Mouse (Mus musculus): ENCODE measurements around the gene Wfikkn2. TPM values are rescaled to one million over a fixed set of nuclear protein-coding genes. Genes with fewer than 3 reads are reported as not detected.

Gene Wfikkn2
- polyA plus RNA-seq, 1 experiment from 2014 or later: 4.1 TPM

DNA sequence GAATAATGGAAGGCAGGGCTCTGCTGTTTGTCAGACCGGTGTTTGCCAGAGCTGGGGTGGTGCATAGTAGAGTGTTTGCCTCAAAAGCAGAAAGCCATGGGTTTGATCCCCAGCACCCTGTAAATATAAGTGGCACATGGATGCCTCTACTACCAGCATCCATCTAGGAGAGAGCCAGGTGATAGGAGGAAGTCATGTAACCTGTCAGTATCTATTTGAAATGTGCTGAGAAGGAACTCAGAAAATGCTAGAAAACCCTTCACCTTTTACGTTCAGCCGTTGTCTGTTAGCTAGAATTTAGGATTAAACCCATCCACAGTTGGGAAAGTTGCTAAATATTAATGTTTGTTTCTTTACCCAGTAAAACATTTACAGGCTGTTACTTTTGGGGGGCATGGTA, 30.2 kb downstream of the Wfikkn2 start:
- Histone ChIP-seq H3K36me3 (ENCODE audit: control insufficient read depth, insufficient read depth, low read length) (peaks cover 10% of the 10 kb centered on the region; the same call in 1 of the 2 replicates), H3K27ac (ENCODE audit: low read length) (no peak overlapping the region), H3K27me3 (ENCODE audit: control insufficient read depth, insufficient read depth, low read depth, low read length) (no peaks in the 10 kb centered on the region), H3K9ac (ENCODE audit: low read depth, low read length) (no peak overlapping the region), H3K9me3 (replicated peaks; ENCODE audit: control insufficient read depth, low read length, poor library complexity, severe bottlenecking) (no peaks in the 10 kb centered on the region), H3K4me3 (ENCODE audit: low read depth, low read length) (no peak overlapping the region), H3K4me2 (ENCODE audit: low read length) (peak overlapping the region; percentile 0; the same call in 1 of the 2 replicates), H3K4me1 (ENCODE audit: control insufficient read depth, insufficient read depth, low read length) (peaks cover 25% of the 10 kb centered on the region)
- no peak for ATAC-seq
- 89% methylated on average over 3 of the region's 3 CpGs for WGBS

DNA sequence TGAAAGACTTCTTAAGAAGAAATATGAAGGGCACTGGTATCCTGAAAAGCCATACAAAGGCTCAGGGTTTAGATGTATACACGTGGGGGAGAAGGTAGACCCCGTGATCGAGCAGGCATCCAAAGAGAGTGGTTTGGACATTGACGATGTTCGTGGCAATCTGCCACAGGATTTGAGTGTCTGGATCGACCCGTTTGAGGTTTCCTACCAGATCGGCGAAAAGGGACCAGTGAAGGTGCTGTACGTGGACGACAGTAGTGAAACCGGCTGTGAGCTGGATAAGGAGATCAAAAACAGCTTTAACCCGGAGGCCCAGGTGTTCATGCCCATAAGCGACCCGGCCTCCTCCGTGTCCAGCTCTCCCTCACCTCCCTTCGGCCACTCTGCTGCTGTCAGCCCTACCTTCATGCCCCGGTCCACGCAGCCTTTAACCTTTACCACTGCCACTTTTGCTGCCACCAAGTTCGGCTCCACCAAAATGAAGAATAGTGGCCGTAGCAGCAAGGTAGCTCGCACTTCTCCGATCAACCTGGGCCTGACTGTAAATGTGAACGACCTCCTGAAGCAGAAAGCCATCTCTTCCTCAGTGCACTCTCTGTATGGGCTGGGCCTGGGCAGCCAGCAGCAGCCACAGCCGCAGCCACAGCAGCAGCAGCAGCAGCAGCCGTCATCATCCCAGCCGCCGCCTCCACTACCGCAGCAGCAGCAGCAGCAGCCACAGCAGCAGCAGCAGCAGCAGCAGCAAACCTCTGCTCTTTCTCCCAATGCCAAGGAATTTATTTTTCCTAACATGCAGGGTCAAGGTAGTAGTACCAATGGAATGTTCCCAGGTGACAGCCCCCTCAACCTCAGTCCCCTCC, 31.8 kb downstream of the Wfikkn2 start:
- Histone ChIP-seq H3K27me3 (ENCODE audit: control insufficient read depth, insufficient read depth, low read depth, low read length) (no peaks in the 10 kb centered on the region), H3K27ac (ENCODE audit: low read length) (0 out of 2 replicates have a peak overlapping the region, but pooled peaks have one; percentile 11), H3K36me3 (ENCODE audit: control insufficient read depth, insufficient read depth, low read length) (peaks cover 10% of the 10 kb centered on the region; the same call in 1 of the 2 replicates), H3K9me3 (replicated peaks; ENCODE audit: control insufficient read depth, low read length, poor library complexity, severe bottlenecking) (no peaks in the 10 kb centered on the region), H3K4me1 (ENCODE audit: control insufficient read depth, insufficient read depth, low read length) (peaks cover 28% of the 10 kb centered on the region), H3K9ac (ENCODE audit: low read depth, low read length) (peak overlapping the region; percentile 46), H3K4me2 (ENCODE audit: low read length) (peak overlapping the region; percentile 72), H3K4me3 (ENCODE audit: low read depth, low read length) (peak overlapping the region; percentile 99)
- 81% methylated on average over 29 of the region's 29 CpGs for WGBS
- ATAC-seq: no peak

DNA sequence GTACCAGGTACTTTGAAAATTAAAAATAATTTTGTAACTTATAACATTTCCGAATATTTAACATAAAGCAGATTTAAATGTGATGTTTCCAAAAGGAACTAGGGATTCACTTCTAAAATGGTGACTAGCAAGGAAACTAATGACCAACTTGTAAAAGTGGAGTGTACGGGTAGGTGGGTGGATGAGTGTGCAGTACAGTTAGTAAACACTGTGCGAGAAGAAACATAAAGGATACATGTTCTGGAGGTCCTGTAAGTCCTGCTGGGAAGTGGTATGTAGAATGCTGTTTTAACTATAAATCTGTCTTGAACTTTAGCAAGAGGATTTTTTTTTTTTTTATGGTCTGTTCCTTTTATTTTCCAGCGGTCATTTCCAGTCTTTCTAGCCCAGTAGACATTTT, 32.8 kb downstream of the Wfikkn2 start:
- no peaks in the 10 kb centered on the region for H3K27me3 ChIP-seq (ENCODE audit: control insufficient read depth, insufficient read depth, low read depth, low read length)
- no peak overlapping the region for H3K27ac ChIP-seq (ENCODE audit: low read length)
- H3K36me3 ChIP-seq (ENCODE audit: control insufficient read depth, insufficient read depth, low read length): peaks cover 10% of the 10 kb centered on the region; the same call in 1 of the 2 replicates
- peak overlapping the region; percentile 72 for H3K4me2 ChIP-seq (ENCODE audit: low read length)
- peak overlapping the region; percentile 99 for H3K4me3 ChIP-seq (ENCODE audit: low read depth, low read length)
- WGBS: 54% methylated on average over 4 of the region's 4 CpGs
- H3K9ac ChIP-seq (ENCODE audit: low read depth, low read length): peak overlapping the region; percentile 48; the same call in 1 of the 2 replicates
- ATAC-seq: no peak
- no peaks in the 10 kb centered on the region for H3K9me3 ChIP-seq (replicated peaks; ENCODE audit: control insufficient read depth, low read length, poor library complexity, severe bottlenecking)
- H3K4me1 ChIP-seq (ENCODE audit: control insufficient read depth, insufficient read depth, low read length): peaks cover 28% of the 10 kb centered on the region

DNA sequence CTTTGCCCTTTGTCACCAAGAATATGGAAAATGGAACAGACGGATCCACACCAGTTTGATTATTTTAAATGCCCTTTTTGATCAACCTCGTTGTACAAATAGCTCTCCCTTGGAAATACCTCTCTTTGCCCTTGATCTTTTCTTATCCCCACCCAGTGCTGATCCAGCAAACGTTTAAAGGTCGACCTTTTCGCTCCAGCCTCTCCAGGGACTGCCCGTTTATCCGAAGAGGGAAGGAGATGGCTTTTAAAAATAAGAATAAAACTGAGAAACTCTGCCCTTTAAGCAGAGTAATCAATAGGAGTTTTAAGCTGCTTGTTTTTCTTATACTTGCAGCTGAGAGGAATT, 33.3 kb downstream of the Wfikkn2 start:
- Histone ChIP-seq H3K4me2 (ENCODE audit: low read length) (peak overlapping the region; percentile 72), H3K9me3 (replicated peaks; ENCODE audit: control insufficient read depth, low read length, poor library complexity, severe bottlenecking) (no peaks in the 10 kb centered on the region), H3K27me3 (ENCODE audit: control insufficient read depth, insufficient read depth, low read depth, low read length) (no peaks in the 10 kb centered on the region), H3K4me3 (ENCODE audit: low read depth, low read length) (peak overlapping the region; percentile 99), H3K27ac (ENCODE audit: low read length) (peak overlapping the region; percentile 99), H3K4me1 (ENCODE audit: control insufficient read depth, insufficient read depth, low read length) (peaks cover 28% of the 10 kb centered on the region), H3K36me3 (ENCODE audit: control insufficient read depth, insufficient read depth, low read length) (peaks cover 10% of the 10 kb centered on the region; the same call in 1 of the 2 replicates), H3K9ac (ENCODE audit: low read depth, low read length) (peak overlapping the region; percentile 100)
- no peak for ATAC-seq
- under 1% methylated on average over 7 of the region's 7 CpGs for WGBS

DNA sequence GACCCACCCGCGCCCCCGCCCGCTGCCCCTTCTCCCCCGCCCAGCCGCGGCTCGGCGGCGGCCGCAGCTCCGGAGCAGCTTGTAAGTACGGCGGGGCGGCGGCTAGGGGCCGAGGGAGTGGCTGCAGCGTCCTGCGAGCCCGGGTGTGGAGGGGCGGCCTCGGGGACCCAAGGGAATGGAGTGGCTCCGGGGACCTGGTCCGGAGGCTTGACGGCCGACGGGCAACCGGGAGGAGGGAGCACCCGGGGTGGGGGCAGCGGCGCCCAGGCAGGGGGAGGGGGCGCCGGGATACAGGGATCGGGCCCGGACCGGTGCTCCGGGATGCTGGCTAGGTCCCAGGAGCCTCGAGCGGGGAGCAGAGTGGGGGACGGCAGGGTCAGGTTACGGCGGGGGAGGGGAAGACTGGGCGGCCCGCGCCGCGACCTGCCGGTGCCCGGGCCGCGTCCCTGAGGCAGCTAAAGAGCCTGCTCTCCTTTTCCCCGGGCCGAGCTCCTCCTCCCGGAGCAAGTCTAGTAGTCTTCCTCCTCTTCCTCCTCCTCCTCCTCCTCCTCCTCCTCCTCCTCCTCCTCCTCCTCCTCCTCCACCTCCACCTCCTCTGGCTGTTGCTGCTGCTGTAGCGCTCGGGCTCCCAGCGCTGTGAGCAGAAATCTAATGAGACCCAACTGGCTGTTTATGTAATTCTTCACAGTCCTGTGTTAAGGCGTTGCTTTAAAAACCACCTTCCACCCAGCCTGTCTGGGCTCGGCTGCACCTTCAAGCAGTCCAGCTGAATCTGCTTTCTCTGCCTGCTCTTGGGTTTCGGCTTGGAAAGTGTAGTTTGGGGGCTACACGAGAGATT, 33.9 kb downstream of the Wfikkn2 start:
- Histone ChIP-seq H3K27ac (ENCODE audit: low read length) (peak overlapping the region; percentile 99), H3K4me2 (ENCODE audit: low read length) (peak overlapping the region; percentile 72), H3K4me1 (ENCODE audit: control insufficient read depth, insufficient read depth, low read length) (peaks cover 27% of the 10 kb centered on the region), H3K9me3 (replicated peaks; ENCODE audit: control insufficient read depth, low read length, poor library complexity, severe bottlenecking) (no peaks in the 10 kb centered on the region), H3K36me3 (ENCODE audit: control insufficient read depth, insufficient read depth, low read length) (peaks cover 10% of the 10 kb centered on the region; the same call in 1 of the 2 replicates), H3K4me3 (ENCODE audit: low read depth, low read length) (peak overlapping the region; percentile 99), H3K9ac (ENCODE audit: low read depth, low read length) (peak overlapping the region; percentile 100), H3K27me3 (ENCODE audit: control insufficient read depth, insufficient read depth, low read depth, low read length) (no peaks in the 10 kb centered on the region)
- peak; percentile 29 for ATAC-seq
- WGBS: 1% methylated on average over 48 of the region's 61 CpGs

DNA sequence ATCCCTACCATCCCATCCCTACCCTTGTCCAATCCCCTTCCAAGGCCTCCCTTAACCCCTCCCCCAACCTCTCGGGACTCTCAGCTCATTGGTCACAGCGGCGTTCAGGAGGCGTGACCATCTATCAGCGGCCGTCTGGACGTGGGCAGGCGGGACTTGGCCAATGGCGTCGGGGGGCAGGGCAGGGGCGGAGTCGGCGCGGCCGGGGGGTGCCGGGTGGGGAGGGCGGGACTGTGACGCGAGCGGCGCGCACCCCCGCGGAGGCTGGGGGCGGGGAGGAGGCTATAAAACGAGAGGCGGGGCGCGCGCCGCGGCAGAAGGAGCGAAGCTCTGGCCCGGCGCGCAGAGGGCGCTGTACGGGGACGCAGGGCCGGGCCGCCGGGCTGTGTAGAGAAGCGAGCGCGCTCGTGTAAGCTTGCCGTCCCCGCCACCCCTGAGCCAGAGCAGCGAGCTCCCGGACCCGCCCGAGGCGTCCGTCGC, 34.6 kb downstream of the Wfikkn2 start, which contains the start of gene Tob1:
TSS of gene Tob1 (plus strand) at position 331 of the 480 bp plus-strand sequence.
- H3K9ac ChIP-seq (ENCODE audit: low read depth, low read length): peak within 1 kb of the TSS; percentile 100
- H3K9me3 ChIP-seq (replicated peaks; ENCODE audit: control insufficient read depth, low read length, poor library complexity, severe bottlenecking): no peaks in the 10 kb centered on the region
- 0% methylated on average over 38 of the region's 55 CpGs for WGBS
- peaks cover 10% of the 10 kb centered on the region; the same call in 1 of the 2 replicates for H3K36me3 ChIP-seq (ENCODE audit: control insufficient read depth, insufficient read depth, low read length)
- no peaks in the 10 kb centered on the region for H3K27me3 ChIP-seq (ENCODE audit: control insufficient read depth, insufficient read depth, low read depth, low read length)
- peaks cover 22% of the 10 kb centered on the region for H3K4me1 ChIP-seq (ENCODE audit: control insufficient read depth, insufficient read depth, low read length)
- peak within 1 kb of the TSS; percentile 99 for H3K27ac ChIP-seq (ENCODE audit: low read length)
- peak within 1 kb of the TSS; percentile 95 for H3K4me2 ChIP-seq (ENCODE audit: low read length)
- H3K4me3 ChIP-seq (ENCODE audit: low read depth, low read length): peak within 1 kb of the TSS; percentile 99
- ATAC-seq: peak; percentile 95

DNA sequence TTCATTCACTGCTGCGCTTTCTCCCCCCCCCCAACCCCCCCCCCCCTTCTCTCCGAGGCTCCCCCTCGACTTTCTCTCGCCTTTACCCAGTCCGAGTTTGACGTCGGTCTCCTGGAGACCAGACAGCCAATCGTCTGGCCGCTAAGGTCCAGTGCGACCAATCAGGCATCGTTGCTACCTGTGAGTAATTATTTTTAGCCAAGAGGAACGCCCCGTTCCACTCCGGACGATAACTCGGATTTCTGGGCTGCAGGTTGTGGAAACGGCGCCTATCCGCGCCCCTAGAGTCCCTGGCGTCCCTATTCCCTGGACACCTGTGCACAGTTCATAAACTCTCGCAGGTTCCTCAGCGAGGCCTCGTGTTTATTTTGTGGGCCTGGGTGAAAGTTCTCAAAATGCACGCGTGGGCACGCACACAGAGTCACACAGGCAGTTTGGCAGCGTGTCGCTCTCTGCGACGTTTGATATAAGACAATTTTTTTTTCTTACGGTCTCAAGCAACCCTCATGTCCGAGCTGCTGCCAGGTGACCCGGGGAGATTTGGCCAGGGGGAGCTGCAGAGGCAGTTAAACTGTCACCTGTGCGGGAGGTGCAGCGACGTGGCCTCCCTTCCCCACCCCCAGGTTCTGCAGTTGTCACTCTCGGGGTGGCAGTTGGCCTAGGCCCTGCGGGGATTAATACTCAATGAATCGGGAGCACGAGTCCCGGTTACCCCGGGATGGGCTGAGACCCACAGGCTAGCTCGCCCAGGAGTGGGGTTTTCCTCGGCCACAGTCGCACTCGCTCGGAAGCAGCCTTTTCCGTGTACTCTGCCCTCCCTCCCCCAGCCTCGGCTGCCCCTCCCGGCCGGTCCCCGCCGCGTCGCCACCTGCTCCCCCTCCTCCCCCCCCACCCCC, 35.4 kb downstream of the Wfikkn2 start:
- Histone ChIP-seq H3K27me3 (ENCODE audit: control insufficient read depth, insufficient read depth, low read depth, low read length) (no peaks in the 10 kb centered on the region), H3K4me2 (ENCODE audit: low read length) (peak overlapping the region; percentile 95), H3K9ac (ENCODE audit: low read depth, low read length) (peak overlapping the region; percentile 86), H3K9me3 (replicated peaks; ENCODE audit: control insufficient read depth, low read length, poor library complexity, severe bottlenecking) (no peaks in the 10 kb centered on the region), H3K36me3 (ENCODE audit: control insufficient read depth, insufficient read depth, low read length) (peaks cover 10% of the 10 kb centered on the region; the same call in 1 of the 2 replicates), H3K27ac (ENCODE audit: low read length) (peak overlapping the region; percentile 99), H3K4me1 (ENCODE audit: control insufficient read depth, insufficient read depth, low read length) (peaks cover 17% of the 10 kb centered on the region), H3K4me3 (ENCODE audit: low read depth, low read length) (peak overlapping the region; percentile 99)
- under 1% methylated on average over 52 of the region's 56 CpGs for WGBS
- peak; percentile 90 for ATAC-seq

DNA sequence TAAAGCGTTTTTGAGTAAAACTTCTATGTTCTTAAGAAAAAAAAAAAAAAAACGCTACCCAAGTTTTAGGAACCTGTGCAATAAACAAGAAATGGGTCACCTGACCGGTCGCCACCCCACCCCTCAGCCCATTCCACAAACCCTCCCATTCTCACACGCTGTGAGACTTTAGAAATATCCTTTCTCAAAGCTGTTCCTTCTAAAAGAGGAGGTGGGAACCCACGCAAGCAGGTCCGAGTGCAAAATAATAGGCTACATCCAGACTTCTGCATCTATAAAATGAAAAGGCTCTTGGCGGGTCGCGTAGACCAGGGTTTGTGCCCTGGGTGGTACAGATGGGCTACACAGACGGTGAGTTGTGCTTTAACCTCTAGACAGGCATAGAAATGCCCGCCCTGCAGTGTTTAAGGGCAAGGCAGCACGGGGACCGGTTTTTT, 36.1 kb downstream of the Wfikkn2 start:
- ATAC-seq: no peak
- H3K27ac ChIP-seq (ENCODE audit: low read length): peak overlapping the region; percentile 99

More for the DNA sequence above, 36.1 kb downstream of the Wfikkn2 start:
- Histone ChIP-seq H3K36me3 (ENCODE audit: control insufficient read depth, insufficient read depth, low read length) (peaks cover 10% of the 10 kb centered on the region; the same call in 1 of the 2 replicates), H3K27me3 (ENCODE audit: control insufficient read depth, insufficient read depth, low read depth, low read length) (no peaks in the 10 kb centered on the region), H3K9ac (ENCODE audit: low read depth, low read length) (peak overlapping the region; percentile 79), H3K4me3 (ENCODE audit: low read depth, low read length) (peak overlapping the region; percentile 49), H3K9me3 (replicated peaks; ENCODE audit: control insufficient read depth, low read length, poor library complexity, severe bottlenecking) (no peaks in the 10 kb centered on the region), H3K4me2 (ENCODE audit: low read length) (peak overlapping the region; percentile 95), H3K4me1 (ENCODE audit: control insufficient read depth, insufficient read depth, low read length) (peaks cover 16% of the 10 kb centered on the region)
- 1% methylated on average over 14 of the region's 14 CpGs for WGBS

Measured in midbrain, embryonic 16.5 days (tissue).